Mouse (Mus musculus) thymus, adult 2 months (tissue): ENCODE data around the gene Lsm2. TPM values are rescaled to one million over a fixed set of nuclear protein-coding genes. Genes with fewer than 3 reads are reported as not detected.
"Not testable (repeated sequence)": the region's sequence is repeated elsewhere in the genome, so short reads cannot be mapped to it uniquely, and the experiment has no call there.

Experiments used
- DNase-seq: peaks from one replicate; pipeline ENCODE4 v3.0.0; 2021
- H3K27ac ChIP-seq: fragments of 200-500 bp; 2 replicates; pipeline ENCODE4 v1.5.1; 2012; ENCODE audit warnings: low read length, control low read depth; ENCODE audit not compliant: control insufficient read depth, insufficient read depth
- H3K27me3 ChIP-seq: fragments of 200-500 bp; 2 replicates; pipeline ENCODE4 v1.6.1; 2012; ENCODE audit warnings: mild to moderate bottlenecking, low read length, moderate library complexity, mixed read lengths; ENCODE audit not compliant: control insufficient read depth, insufficient read depth
- H3K36me3 ChIP-seq: fragments of 200-500 bp; 2 replicates; pipeline ENCODE4 v1.6.1; 2012; ENCODE audit warnings: mild to moderate bottlenecking, low read length, moderate library complexity; ENCODE audit not compliant: control insufficient read depth, insufficient read depth
- H3K4me1 ChIP-seq: fragments of 200-500 bp; replicated peaks from 2 replicates; pipeline ENCODE4 v1.6.1; 2012; ENCODE audit warnings: low read length; ENCODE audit not compliant: control insufficient read depth, insufficient read depth
- H3K4me3 ChIP-seq: fragments of 200-500 bp; 2 replicates; pipeline ENCODE4 v1.5.1; 2012; ENCODE audit warnings: mild to moderate bottlenecking, low read length, control low read depth, moderate library complexity; ENCODE audit not compliant: control insufficient read depth, insufficient read depth
- CTCF ChIP-seq: fragments of 200-500 bp; IDR thresholded peaks from 2 replicates; pipeline ENCODE4 v1.5.1; 2012; ENCODE audit warnings: mild to moderate bottlenecking, control low read depth, low read length, moderate library complexity, borderline replicate concordance; ENCODE audit not compliant: control insufficient read depth, poor library complexity, insufficient read depth; ENCODE audit errors: extremely low read depth
- POLR2A ChIP-seq: fragments of 200-500 bp; IDR thresholded peaks from 2 replicates; pipeline ENCODE4 v1.6.1; 2012; ENCODE audit warnings: mild to moderate bottlenecking, low read length, control low read depth, moderate library complexity; ENCODE audit not compliant: control insufficient read depth, poor library complexity, insufficient read depth; ENCODE audit errors: extremely low read depth
- WGBS: fragments of 180-500 bp; shearing (Covaris S2); methylation state at CpG from one replicate; pipeline ENCODE4 v1.1.7; 2018; 5-methylcytosine and 5-hydroxymethylcytosine counted together
- polyA plus RNA-seq: library from polyadenylated mRNA; depleted of rRNA; stranded (reverse); fragments of >200 nt; gene quantifications from 2 replicates; pipeline ENCODE4 v1.2.3, GENCODE M21; 2012

Gene Lsm2
- polyA plus RNA-seq, 1 experiment = 207 TPM

- no peaks in the 10 kb centered on the region; the same call in none of the 2 replicates for H3K27me3 ChIP-seq
- no peak for DNase-seq
- peaks cover 3% of the 10 kb centered on the region; the same call in 1 of the 2 replicates for H3K4me1 ChIP-seq
- H3K4me3 ChIP-seq = no peak overlapping the region
- H3K36me3 ChIP-seq = no peaks in the 10 kb centered on the region
- H3K27ac ChIP-seq = no peak overlapping the region
- no peak for TF ChIP-seq POLR2A
- TF ChIP-seq CTCF = no peak
Observed at GRCm38 (mm10) chr17:34960702-34961493, 20.8 kb upstream of the Lsm2 start.

- DNase-seq = no peak
- no peak overlapping the region for H3K4me3 ChIP-seq
- H3K36me3 ChIP-seq = no peaks in the 10 kb centered on the region
- no peak for TF ChIP-seq POLR2A
- TF ChIP-seq CTCF = no peak
- no peaks in the 10 kb centered on the region; the same call in none of the 2 replicates for H3K27me3 ChIP-seq
- H3K4me1 ChIP-seq = peaks cover 3% of the 10 kb centered on the region; the same call in 1 of the 2 replicates
- WGBS = 9% methylated on average over 3 of the region's 3 CpGs
- no peak overlapping the region for H3K27ac ChIP-seq
Observed at GRCm38 (mm10) chr17:34962125-34962524, 19.5 kb upstream of the Lsm2 start.

GRCm38 (mm10) chr17:34962841-34963240 lies 18.8 kb upstream of the Lsm2 start:
- TF ChIP-seq CTCF = no peak
- no peak for TF ChIP-seq POLR2A
- Histone ChIP-seq H3K36me3 (no peaks in the 10 kb centered on the region), H3K4me1 (peaks cover 3% of the 10 kb centered on the region; the same call in 1 of the 2 replicates), H3K4me3 (no peak overlapping the region), H3K27me3 (peaks cover 2% of the 10 kb centered on the region), H3K27ac (no peak overlapping the region)
- WGBS = 72% methylated on average over 1 of the region's 1 CpGs
- no peak for DNase-seq

GRCm38 (mm10) chr17:34964640-34965049 lies 17.0 kb upstream of the Lsm2 start:
- WGBS = 81% methylated on average over 1 of the region's 1 CpGs
- Histone ChIP-seq H3K36me3 (no peaks in the 10 kb centered on the region), H3K27me3 (peaks cover 13% of the 10 kb centered on the region), H3K27ac (no peak overlapping the region), H3K4me1 (no peaks in the 10 kb centered on the region), H3K4me3 (no peak overlapping the region)
- TF ChIP-seq POLR2A = no peak
- no peak for TF ChIP-seq CTCF
- DNase-seq = no peak

GRCm38 (mm10) chr17:34965627-34966026 lies 16.0 kb upstream of the Lsm2 start:
- whole genome bisulfite sequencing = 64% methylated on average over 5 of the region's 5 CpGs
- no peak for TF ChIP-seq POLR2A
- TF ChIP-seq CTCF = no peak
- peaks cover 13% of the 10 kb centered on the region for H3K27me3 ChIP-seq
- H3K4me3 ChIP-seq = no peak overlapping the region
- DNase-seq = no peak
- no peak overlapping the region for H3K27ac ChIP-seq
- no peaks in the 10 kb centered on the region for H3K36me3 ChIP-seq
- H3K4me1 ChIP-seq = no peaks in the 10 kb centered on the region

- WGBS = 78% methylated on average over 8 of the region's 11 CpGs
- H3K4me3 ChIP-seq, H3K27ac ChIP-seq, DNase-seq, H3K4me1 ChIP-seq, H3K36me3 ChIP-seq: not testable (repeated sequence)
- H3K27me3 ChIP-seq = peaks cover 18% of the 10 kb centered on the region; the same call in 1 of the 2 replicates
Observed at GRCm38 (mm10) chr17:34969822-34970221, 11.8 kb upstream of the Lsm2 start, which contains the start of gene Gm20481. Gene Gm20481 (plus strand): TSS chr17:34969912.

GRCm38 (mm10) chr17:34970850-34971249 lies 10.8 kb upstream of the Lsm2 start:
- WGBS = 44% methylated on average over 25 of the region's 37 CpGs
- H3K4me3 ChIP-seq, H3K4me1 ChIP-seq, DNase-seq, H3K36me3 ChIP-seq, H3K27ac ChIP-seq: not testable (repeated sequence)
- H3K27me3 ChIP-seq = peaks cover 18% of the 10 kb centered on the region; the same call in 1 of the 2 replicates

GRCm38 (mm10) chr17:34971694-34972068 lies 10.0 kb upstream of the Lsm2 start:
- H3K27ac ChIP-seq, DNase-seq, H3K36me3 ChIP-seq, H3K4me1 ChIP-seq: not testable (repeated sequence)
- Histone ChIP-seq H3K4me3 (peak overlapping the region; percentile 32), H3K27me3 (peaks cover 18% of the 10 kb centered on the region; the same call in 1 of the 2 replicates)
- 4% methylated on average over 29 of the region's 43 CpGs for WGBS

- H3K4me1 ChIP-seq, H3K27ac ChIP-seq, H3K36me3 ChIP-seq: not testable (repeated sequence)
- peak; percentile 53 for DNase-seq
- 1% methylated on average over 33 of the region's 33 CpGs for WGBS
- H3K27me3 ChIP-seq = peaks cover 18% of the 10 kb centered on the region; the same call in 1 of the 2 replicates
- H3K4me3 ChIP-seq = peak within 1 kb of the TSS; percentile 39
Observed at GRCm38 (mm10) chr17:34972069-34972749, 9.5 kb upstream of the Lsm2 start, which contains the start of the genes Hspa1a and Hspa1l. Gene Hspa1a (minus strand): TSS chr17:34972156. Gene Hspa1l (plus strand): TSS chr17:34972703.
